Mouse (Mus musculus): Measurements from ENCODE around the gene Tefm. TPM values are rescaled to one million over a fixed set of nuclear protein-coding genes. Genes with fewer than 3 reads are reported as not detected.

Tefm gene
- 0.31 and 0.43 TPM in 2 replicates for polyA plus RNA-seq (2012)

DNA sequence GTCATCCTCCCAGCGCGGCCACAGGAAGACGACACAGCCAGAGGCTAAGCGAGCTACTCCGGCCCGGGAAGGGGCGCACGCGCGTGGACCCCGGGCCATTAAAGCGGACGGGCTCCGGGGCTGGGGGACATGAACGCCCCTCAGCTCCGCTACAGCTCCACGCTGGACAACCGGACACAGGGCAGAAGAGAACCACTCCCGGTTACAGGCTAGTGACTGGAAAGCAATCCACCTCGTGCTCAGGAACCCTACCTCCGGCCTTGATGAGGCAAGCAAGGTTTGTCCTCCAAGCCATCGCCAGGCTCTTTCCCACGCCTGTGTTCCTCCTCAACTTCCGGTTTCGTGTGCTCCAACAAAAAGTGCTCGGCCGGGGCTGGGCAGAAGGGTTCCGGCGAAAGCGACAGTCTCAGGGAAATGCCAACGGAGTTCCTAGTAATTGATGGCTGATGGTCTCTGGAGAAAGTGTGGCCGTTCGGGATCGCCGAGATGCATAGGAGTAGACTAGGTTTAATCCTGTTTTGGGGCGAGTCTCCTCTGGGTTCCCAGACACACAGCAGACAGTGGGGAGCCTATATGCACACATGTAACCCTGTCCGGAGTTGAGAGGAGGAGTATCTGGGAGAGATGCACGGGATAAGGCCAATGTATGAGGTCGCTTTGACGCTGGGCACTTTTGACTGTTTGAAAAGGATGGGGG, at the start of gene Tefm:
Tefm (minus strand) TSS at position 351 of the 697 bp plus-strand sequence.

DNA sequence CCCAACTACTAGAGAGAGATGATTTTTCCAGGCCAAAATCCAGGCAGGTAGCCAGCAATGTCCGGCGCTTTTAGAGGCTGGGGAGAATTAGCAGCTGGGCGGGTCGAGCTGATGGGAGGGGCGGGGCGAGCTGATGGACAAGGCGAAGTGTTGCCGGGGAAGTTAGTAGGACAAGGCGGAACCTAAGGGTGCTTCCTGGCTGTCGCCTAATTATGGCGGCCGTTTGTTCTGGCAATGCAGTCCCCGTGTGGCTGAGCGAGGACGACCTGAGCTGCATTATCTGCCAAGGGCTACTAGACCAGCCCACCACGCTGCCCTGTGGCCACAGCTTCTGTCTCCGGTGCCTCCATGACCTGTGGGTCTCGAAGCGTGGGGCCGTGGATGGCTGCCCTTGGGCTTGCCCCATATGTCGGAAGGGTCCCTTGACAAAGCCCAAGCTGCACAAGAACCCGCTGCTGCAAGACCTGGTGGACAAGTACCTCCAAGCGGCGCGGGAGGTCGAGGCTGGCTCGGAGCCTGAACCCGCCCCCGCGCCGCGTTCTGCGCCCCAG, 41.8 kb upstream of the Tefm start, which contains the start of gene Rnf135:
Rnf135 (plus strand) TSS at position 147 of the 551 bp plus-strand sequence.

DNA sequence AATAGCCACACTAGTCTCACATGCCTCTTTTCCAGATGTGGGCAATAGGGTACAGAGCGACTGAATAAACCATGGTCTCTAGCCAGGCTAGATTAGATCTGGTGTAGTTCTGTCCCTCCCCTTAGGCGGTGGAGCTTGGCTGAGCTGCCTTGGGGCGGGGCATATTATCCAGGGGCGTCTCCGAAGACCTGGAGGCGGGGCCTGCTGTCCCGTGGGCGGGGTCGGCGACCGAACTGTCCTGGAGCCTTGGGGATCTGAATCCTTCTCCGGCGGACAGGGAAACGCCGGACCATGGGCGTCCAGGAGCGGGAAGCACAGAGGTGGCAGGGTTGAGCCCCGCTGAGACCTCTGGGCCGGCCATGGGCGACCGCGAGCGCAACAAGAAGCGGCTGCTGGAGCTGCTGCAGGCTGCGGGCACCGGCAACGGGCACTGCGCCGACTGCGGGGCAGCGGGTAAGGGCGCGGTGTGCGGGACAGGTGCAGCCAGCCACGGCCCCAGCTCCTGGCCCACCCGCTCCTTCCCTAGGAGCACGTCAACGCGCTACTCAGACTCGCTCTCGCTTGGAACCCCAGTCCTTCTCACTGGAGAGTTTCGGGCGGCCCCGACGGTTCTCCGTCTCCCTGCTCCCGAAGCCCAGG, 12.0 kb upstream of the Tefm start, which contains the start of gene Adap2:
Adap2 (plus strand) TSS at position 249 of the 639 bp plus-strand sequence.

GRCm38 (mm10) chr11:80088917-80089816, 52.8 kb downstream of the Tefm start, which contains the start of gene Atad5:
Gene Atad5 (plus strand): TSS chr11:80089400.

Other genes with a start within 250 kb of the Tefm start
- gene Utp6, start 179.8 kb downstream of the Tefm start, polyA plus RNA-seq (2012) = 3.8 and 4.0 TPM in 2 replicates
- gene Suz12, start 149.1 kb downstream of the Tefm start, polyA plus RNA-seq (2012) = 17.5 and 23.9 TPM in 2 replicates
- 23.8 and 29.3 TPM in 2 replicates for gene Crlf3, start 61.2 kb downstream of the Tefm start, polyA plus RNA-seq (2012)
- gene Atad5, start 52.8 kb downstream of the Tefm start, polyA plus RNA-seq (2012) = 2.6 and 3.1 TPM in 2 replicates
- 0.47 and 0.50 TPM in 2 replicates for gene Adap2, start 11.9 kb upstream of the Tefm start, polyA plus RNA-seq (2012)
- 3.9 and 4.9 TPM in 2 replicates for gene Rnf135, start 41.7 kb upstream of the Tefm start, polyA plus RNA-seq (2012)
- gene Rhot1, start 66.8 kb upstream of the Tefm start, polyA plus RNA-seq (2012) = 5.0 and 7.3 TPM in 2 replicates
- gene Rhbdl3, start 158.7 kb upstream of the Tefm start, polyA plus RNA-seq (2012) = 0.64 and 0.87 TPM in 2 replicates
- gene 5730455P16Rik, start 235.9 kb upstream of the Tefm start, polyA plus RNA-seq (2012) = 2.2 and 3.8 TPM in 2 replicates
- gene Zfp207, start 241.1 kb upstream of the Tefm start, polyA plus RNA-seq (2012) = 30.3 and 31.4 TPM in 2 replicates